Mouse (Mus musculus) CH12.LX (cell line): ENCODE results near the gene Slc26a10. TPM values are rescaled to one million over a fixed set of nuclear protein-coding genes. Genes with fewer than 3 reads are reported as not detected.

Experiments used
- DNase-seq: peaks from one replicate; pipeline ENCODE4 v3.0.0-alpha.2; 2013; ENCODE audit errors: extremely low read depth
- H3K27ac ChIP-seq: 2 replicates; pipeline ENCODE4 v1.5.1; 2012; ENCODE audit warnings: low read depth, mild to moderate bottlenecking, control low read depth, moderate library complexity; ENCODE audit not compliant: insufficient read depth
- H3K27me3 ChIP-seq: replicated peaks from 2 replicates; pipeline ENCODE3; 2012; ENCODE audit warnings: inconsistent platforms
- H3K36me3 ChIP-seq, 2 experiments: replicated peaks in 1 of 2; 2 replicates each; pipeline versions ENCODE3 to v1.6.1; 2012; ENCODE audit warnings: inconsistent platforms in 1 of 2, low read length in 1 of 2, mild to moderate bottlenecking in 1 of 2, mixed read lengths in 1 of 2, moderate library complexity in 1 of 2; ENCODE audit not compliant: control insufficient read depth in 1 of 2, insufficient read depth in 1 of 2
- H3K4me1 ChIP-seq, 2 experiments: 2 replicates each; pipeline ENCODE4 v1.6.1; 2012; ENCODE audit warnings: inconsistent platforms in 1 of 2, moderate library complexity in 1 of 2; ENCODE audit not compliant: insufficient read depth in 2 of 2, control insufficient read depth in 1 of 2
- H3K4me2 ChIP-seq: 2 replicates; pipeline ENCODE4 v1.6.1; 2012; ENCODE audit warnings: low read depth, mild to moderate bottlenecking, control low read depth; ENCODE audit not compliant: poor library complexity, insufficient read depth, severe bottlenecking
- H3K4me3 ChIP-seq, 3 experiments: fragments of 150-350 bp in 1 of 3; sonication (generic) in 1 of 3; replicated peaks in 1 of 3; 2 replicates each; pipeline versions ENCODE3 to v1.5.1; 2011 to 2012; ENCODE audit warnings: low read depth in 2 of 3, low read length in 2 of 3, mild to moderate bottlenecking in 2 of 3, moderate library complexity in 2 of 3, control low read depth in 1 of 3, improper control_type of control experiment in 1 of 3, inconsistent platforms in 1 of 3, mixed read lengths in 1 of 3; ENCODE audit not compliant: poor library complexity in 1 of 3
- H3K79me2 ChIP-seq: replicated peaks from 2 replicates; pipeline ENCODE4 v1.6.1; 2012; ENCODE audit warnings: mild to moderate bottlenecking, moderate library complexity; ENCODE audit not compliant: control insufficient read depth, poor library complexity, insufficient read depth, severe bottlenecking; ENCODE audit errors: extremely low read depth
- H3K9ac ChIP-seq: 2 replicates; pipeline ENCODE4 v1.6.1; 2012; ENCODE audit warnings: low read depth, mild to moderate bottlenecking, control low read depth, moderate library complexity; ENCODE audit not compliant: insufficient read depth
- H3K9me3 ChIP-seq: replicated peaks from 2 replicates; pipeline ENCODE3; 2012; ENCODE audit warnings: low read length, inconsistent platforms, mixed read lengths
- BHLHE40 ChIP-seq: IDR thresholded peaks from 2 replicates; pipeline ENCODE4 v1.6.1; 2011; ENCODE audit warnings: mild to moderate bottlenecking, low read depth, low read length, improper control_type of control experiment
- CHD1 ChIP-seq: IDR thresholded peaks from 2 replicates; pipeline ENCODE4 v1.6.1; 2012; ENCODE audit warnings: low read depth, low read length, improper control_type of control experiment, inconsistent platforms
- CTCF ChIP-seq, 2 experiments: IDR thresholded peaks in 1 of 2; conservative IDR thresholded peaks in 1 of 2; 2 replicates each; pipeline ENCODE4 v1.5.1; 2011 to 2012; ENCODE audit warnings: low read depth in 2 of 2, low read length in 2 of 2, improper control_type of control experiment in 1 of 2, inconsistent platforms in 1 of 2, mild to moderate bottlenecking in 1 of 2, moderate library complexity in 1 of 2
- GABPA ChIP-seq: IDR thresholded peaks from 2 replicates; pipeline ENCODE4 v1.6.1; 2012; ENCODE audit warnings: low read depth, low read length, improper control_type of control experiment, inconsistent platforms; ENCODE audit not compliant: insufficient replicate concordance
- HCFC1 ChIP-seq: IDR thresholded peaks from 2 replicates; pipeline ENCODE4 v1.6.1; 2012; ENCODE audit warnings: low read depth, mild to moderate bottlenecking, inconsistent platforms, low read length, improper control_type of control experiment
- IRF4 ChIP-seq: IDR thresholded peaks from 2 replicates; pipeline ENCODE4 v1.6.1; 2014; ENCODE audit warnings: low read depth, mild to moderate bottlenecking, inconsistent platforms, low read length, improper control_type of control experiment
- JUN ChIP-seq: IDR thresholded peaks from 2 replicates; pipeline ENCODE4 v1.6.1; 2011; ENCODE audit warnings: low read depth, mild to moderate bottlenecking, low read length, improper control_type of control experiment, moderate library complexity; ENCODE audit not compliant: insufficient read depth
- MAFK ChIP-seq: IDR thresholded peaks from 2 replicates; pipeline ENCODE4 v1.6.1; 2011; ENCODE audit warnings: low read length, improper control_type of control experiment; ENCODE audit not compliant: insufficient replicate concordance
- MAX ChIP-seq: IDR thresholded peaks from 2 replicates; pipeline ENCODE4 v1.6.1; 2011; ENCODE audit warnings: low read length, improper control_type of control experiment
- MEF2A ChIP-seq: IDR thresholded peaks from 2 replicates; pipeline ENCODE4 v1.6.1; 2014; ENCODE audit warnings: low read depth, mild to moderate bottlenecking, inconsistent platforms, low read length, improper control_type of control experiment, borderline replicate concordance
- MXI1 ChIP-seq: IDR thresholded peaks from 2 replicates; pipeline ENCODE4 v1.6.1; 2011; ENCODE audit warnings: mild to moderate bottlenecking, low read depth, low read length, improper control_type of control experiment
- MYC ChIP-seq: IDR thresholded peaks from 2 replicates; pipeline ENCODE4 v1.6.1; 2011; ENCODE audit warnings: low read depth, mild to moderate bottlenecking, improper control_type of control experiment, low read length
- NELFE ChIP-seq: IDR thresholded peaks from 2 replicates; pipeline ENCODE4 v1.6.1; 2011; ENCODE audit warnings: low read depth, low read length, improper control_type of control experiment
- PAX5 ChIP-seq: IDR thresholded peaks from 2 replicates; pipeline ENCODE4 v1.6.1; 2012; ENCODE audit warnings: low read length, inconsistent platforms, mixed read lengths
- POLR2A ChIP-seq: IDR thresholded peaks from 2 replicates; pipeline ENCODE4 v1.6.1; 2011; ENCODE audit warnings: low read depth, mild to moderate bottlenecking, improper control_type of control experiment, low read length
- POLR2AphosphoS2 ChIP-seq: IDR thresholded peaks from 2 replicates; pipeline ENCODE4 v1.6.1; 2011; ENCODE audit warnings: low read depth, low read length, improper control_type of control experiment
- RCOR1 ChIP-seq: conservative IDR thresholded peaks from 2 replicates; pipeline ENCODE4 v1.6.1; 2012; ENCODE audit warnings: low read depth, mild to moderate bottlenecking, inconsistent platforms, low read length, improper control_type of control experiment
- SMC3 ChIP-seq: IDR thresholded peaks from 2 replicates; pipeline ENCODE4 v1.6.1; 2011; ENCODE audit warnings: low read depth, low read length, improper control_type of control experiment
- TBP ChIP-seq: conservative IDR thresholded peaks from 2 replicates; pipeline ENCODE4 v1.6.1; 2011; ENCODE audit warnings: low read depth, low read length, improper control_type of control experiment
- USF2 ChIP-seq: conservative IDR thresholded peaks from 2 replicates; pipeline ENCODE4 v1.6.1; 2011; ENCODE audit warnings: low read depth, low read length, improper control_type of control experiment
- ZC3H11A ChIP-seq: IDR thresholded peaks from 2 replicates; pipeline ENCODE4 v1.6.1; 2012; ENCODE audit warnings: low read depth, mild to moderate bottlenecking, inconsistent platforms, low read length, improper control_type of control experiment
- ZKSCAN1 ChIP-seq: IDR thresholded peaks from 2 replicates; pipeline ENCODE4 v1.6.1; 2012; ENCODE audit warnings: low read depth, inconsistent platforms, low read length, improper control_type of control experiment, borderline replicate concordance
- ZMIZ1 ChIP-seq: IDR thresholded peaks from 2 replicates; pipeline ENCODE4 v1.6.1; 2012; ENCODE audit warnings: low read depth, mild to moderate bottlenecking, inconsistent platforms, low read length, improper control_type of control experiment
- dilution Hi-C: fragments of 300-500 bp; cut with MboI; formaldehyde crosslinking; loops from 2 replicates; pipeline ENCODE4 v1.14.3; 2020; ENCODE audit warnings: low sequenced_read_pairs; ENCODE audit not compliant: extremely low pct_unique_long_range_greater_than_20kb, extremely low pct_ligation_motif_present
- in situ Hi-C: fragments of 300-500 bp; cut with MboI; formaldehyde crosslinking; loops from 3 replicates; pipeline ENCODE4 v1.14.3; 2019; ENCODE audit warnings: low sequenced_read_pairs, low pct_ligation_motif_present, low pct_unique_long_range_greater_than_20kb, mixed read lengths
- polyA plus RNA-seq: library from polyadenylated mRNA; unstranded; fragments of >175 nt; gene quantifications from 2 replicates; pipeline ENCODE4 v1.2.1, GENCODE M21; 2012; ENCODE audit warnings: low read depth; ENCODE audit not compliant: insufficient read length
- total RNA-seq, 2 experiments: library from RNA; depleted of rRNA; stranded (reverse); fragments of 300-350 nt in 1 of 2; fragments of >200 nt in 1 of 2; gene quantifications; 2 replicates each; pipeline ENCODE4 v1.2.3; 2012 to 2014

The Slc26a10 gene
- total and polyA plus RNA-seq, 3 experiments, result 0.05 to 1.7 (median 0.16) TPM

- TF ChIP-seq CTCF (conservative IDR thresholded peaks at IDR 0.05 in 1 of 2, IDR thresholded peaks at IDR 0.05 in 1 of 2; ENCODE audit: low read depth in 2 of 2, low read length in 2 of 2) (no peak), TBP (no peak), MAFK (no peak), HCFC1 (no peak), CHD1 (no peak), JUN (no peak)
- Histone ChIP-seq H3K36me3 (peaks cover 0 to 14% of the 10 kb centered on the region in 2 experiments), H3K9me3 (no peaks in the 10 kb centered on the region), H3K4me1 (peaks cover 8 to 10% of the 10 kb centered on the region in 2 experiments), H3K9ac (no peak overlapping the region), H3K27me3 (peaks cover 32% of the 10 kb centered on the region), H3K27ac (no peak overlapping the region), H3K79me2 (no peaks in the 10 kb centered on the region), H3K4me2 (no peak overlapping the region), H3K4me3 (no peak overlapping the region)
- dilution Hi-C loops, result no loop called here
- DNase-seq, result no peak
- in situ Hi-C loops, result no loop called here
Measured at GRCm38 (mm10) chr10:127173148-127174065, 7.0 kb downstream of the Slc26a10 start.

DNA sequence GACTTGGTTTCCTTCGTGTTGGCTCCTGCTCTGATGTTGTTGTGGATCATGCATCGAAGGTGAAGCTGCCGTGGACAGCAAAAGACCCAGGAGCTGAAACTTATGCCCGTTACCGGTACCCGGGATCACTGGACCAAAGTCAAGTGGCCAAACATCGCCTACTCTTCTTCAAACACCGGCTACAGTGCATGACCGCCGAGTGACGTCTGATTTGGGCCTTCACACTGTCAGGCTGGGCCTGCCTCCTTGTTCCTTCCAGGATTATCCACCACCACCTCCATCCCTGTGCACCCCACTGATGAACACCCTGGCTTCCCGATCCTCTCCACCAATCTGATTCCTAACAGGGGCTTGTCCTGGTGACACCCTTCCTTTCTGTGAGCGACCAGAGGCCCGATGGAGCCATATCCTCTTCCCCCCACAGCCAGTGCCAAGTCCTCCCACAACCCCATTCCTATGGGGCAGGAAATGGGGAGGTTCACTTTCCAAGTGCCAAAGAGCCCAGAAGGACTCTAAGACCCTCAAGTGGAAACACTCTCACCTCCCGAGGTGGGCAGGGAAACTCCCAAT is 8.7 kb downstream of the Slc26a10 start:
- in situ Hi-C loops (no loop called here), dilution Hi-C loops (no loop called here)
- Histone ChIP-seq H3K4me1 (peaks cover 5 to 16% of the 10 kb centered on the region in 2 experiments; a peak in 3 of 4 replicates), H3K4me3 (no peak overlapping the region), H3K9me3 (peaks cover under 1% of the 10 kb centered on the region), H3K36me3 (peaks cover 0 to 14% of the 10 kb centered on the region in 2 experiments), H3K27ac (no peak overlapping the region), H3K27me3 (peaks cover 32% of the 10 kb centered on the region), H3K79me2 (no peaks in the 10 kb centered on the region; the same call in 1 of the 2 replicates), H3K9ac (no peak overlapping the region), H3K4me2 (no peak overlapping the region)
- no peak for TF ChIP-seq PAX5
- TF ChIP-seq NELFE, result no peak
- no peak for TF ChIP-seq IRF4
- TF ChIP-seq CTCF (conservative IDR thresholded peaks at IDR 0.05 in 1 of 2, IDR thresholded peaks at IDR 0.05 in 1 of 2; ENCODE audit: low read depth in 2 of 2, low read length in 2 of 2), result no peak
- no peak for TF ChIP-seq SMC3
- DNase-seq, result no peak

DNA sequence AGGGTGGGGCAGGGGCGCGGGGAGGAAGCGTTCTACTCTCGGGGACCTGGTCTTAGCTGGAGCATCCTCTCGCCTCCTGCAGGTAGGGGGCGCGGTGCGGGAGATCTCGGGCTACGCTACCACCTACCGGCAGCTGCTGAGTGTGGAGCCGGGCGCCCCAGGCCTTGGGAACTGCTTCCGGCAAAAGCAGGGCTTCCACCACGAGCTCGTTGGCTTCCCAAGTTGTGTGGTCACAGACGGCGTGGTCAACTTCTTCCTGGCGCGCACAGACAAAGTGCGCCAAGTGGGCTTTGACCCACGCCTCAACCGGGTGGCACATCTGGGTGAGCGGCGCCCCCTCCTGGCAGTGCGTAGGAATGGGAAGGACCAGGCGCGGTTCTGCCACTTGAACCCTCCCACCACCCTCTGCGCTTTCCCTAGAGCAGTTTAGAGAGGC is 9.6 kb downstream of the Slc26a10 start:
- in situ Hi-C loops, result no loop called here
- peak overlapping the region; percentile 24 to 45 (median 38) for H3K4me3 ChIP-seq
- peaks cover 6 to 16% of the 10 kb centered on the region in 2 experiments for H3K4me1 ChIP-seq
- H3K79me2 ChIP-seq, result no peaks in the 10 kb centered on the region; the same call in 1 of the 2 replicates
- peaks cover 9% of the 10 kb centered on the region for H3K9me3 ChIP-seq
- no peak overlapping the region for H3K9ac ChIP-seq
- peak overlapping the region; percentile 46; the same call in 1 of the 2 replicates for H3K4me2 ChIP-seq
- peaks cover 26% of the 10 kb centered on the region for H3K27me3 ChIP-seq
- DNase-seq, result peak; percentile 76
- peaks cover 0 to 14% of the 10 kb centered on the region in 2 experiments for H3K36me3 ChIP-seq
- H3K27ac ChIP-seq, result no peak overlapping the region
- dilution Hi-C loops, result no loop called here
- no peak for TF ChIP-seq MXI1
- TF ChIP-seq ZMIZ1, result no peak
- TF ChIP-seq ZC3H11A, result no peak
- no peak for TF ChIP-seq USF2
- TF ChIP-seq IRF4, result no peak
- no peak for TF ChIP-seq BHLHE40
- TF ChIP-seq MEF2A, result no peak
- no peak for TF ChIP-seq MAX
- TF ChIP-seq POLR2A, result 0 out of 2 replicates have a peak, but pooled peaks have one; percentile 27
- TF ChIP-seq MYC, result peak; percentile 28; the same call in 1 of the 2 replicates
- TF ChIP-seq RCOR1, result no peak
- TF ChIP-seq CHD1, result no peak
- TF ChIP-seq POLR2AphosphoS2, result no peak
- no peak for TF ChIP-seq GABPA
- no peak for TF ChIP-seq ZKSCAN1
- no peak for TF ChIP-seq JUN
